Mouse (Mus musculus): ENCODE data around the gene Dgat2. TPM values are rescaled to one million over a fixed set of nuclear protein-coding genes. Genes with fewer than 3 reads are reported as not detected.

Dgat2 gene
- polyA plus RNA-seq, 1 experiment = 12.7 TPM

DNA sequence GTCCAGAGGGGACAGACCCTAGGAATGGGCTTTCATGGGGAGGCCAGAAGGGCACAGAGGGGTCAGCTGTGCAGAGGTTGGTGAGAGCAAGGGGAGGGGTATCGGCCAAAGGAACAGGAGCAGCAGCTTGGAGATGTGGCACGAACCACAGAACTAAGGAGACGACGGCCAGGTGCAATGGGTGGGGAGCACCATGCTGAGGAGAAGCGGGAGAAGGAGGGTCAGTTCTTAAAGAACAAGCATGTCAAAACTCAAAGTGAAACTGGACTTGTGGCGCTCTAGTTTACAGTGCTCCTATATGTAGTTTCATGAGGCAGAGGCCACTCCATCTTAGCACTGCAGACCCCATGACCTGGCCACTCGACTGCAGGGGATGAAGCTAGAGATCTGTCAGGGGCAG is 35.0 kb downstream of the Dgat2 start:
- DNase-seq (ENCODE audit: low read depth) = no peak
- TF ChIP-seq POLR2A (IDR thresholded peaks at IDR 0.05; ENCODE audit: borderline replicate concordance, extremely low read depth, insufficient read depth, insufficient read length, poor library complexity, severe bottlenecking) (no peak), CTCF (IDR thresholded peaks at IDR 0.05; ENCODE audit: borderline replicate concordance, extremely low read depth, insufficient read depth, insufficient read length) (no peak)

DNA sequence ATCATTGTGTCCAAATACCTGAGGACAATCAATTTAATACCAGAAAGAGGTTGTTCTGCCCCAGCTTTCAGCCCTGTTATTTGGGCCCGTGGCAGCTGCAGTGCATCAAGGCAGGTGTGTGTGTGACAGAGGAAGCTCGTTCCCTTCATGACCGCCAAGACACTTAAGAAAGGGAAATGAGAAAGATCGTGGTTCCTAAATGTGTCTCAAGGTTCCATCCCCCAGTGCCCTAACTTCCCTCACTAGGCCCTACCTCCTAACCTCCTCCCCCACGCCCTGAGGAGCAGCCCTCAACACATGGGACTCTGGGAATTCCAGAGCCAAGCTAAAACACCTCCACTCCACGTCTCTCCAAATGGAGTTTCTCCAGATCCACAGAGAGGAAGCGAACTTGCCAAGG is 35.6 kb downstream of the Dgat2 start:
- DNase-seq (ENCODE audit: low read depth) = no peak
- no peak for TF ChIP-seq POLR2A (IDR thresholded peaks at IDR 0.05; ENCODE audit: borderline replicate concordance, extremely low read depth, insufficient read depth, insufficient read length, poor library complexity, severe bottlenecking)
- no peak for TF ChIP-seq CTCF (IDR thresholded peaks at IDR 0.05; ENCODE audit: borderline replicate concordance, extremely low read depth, insufficient read depth, insufficient read length)

DNA sequence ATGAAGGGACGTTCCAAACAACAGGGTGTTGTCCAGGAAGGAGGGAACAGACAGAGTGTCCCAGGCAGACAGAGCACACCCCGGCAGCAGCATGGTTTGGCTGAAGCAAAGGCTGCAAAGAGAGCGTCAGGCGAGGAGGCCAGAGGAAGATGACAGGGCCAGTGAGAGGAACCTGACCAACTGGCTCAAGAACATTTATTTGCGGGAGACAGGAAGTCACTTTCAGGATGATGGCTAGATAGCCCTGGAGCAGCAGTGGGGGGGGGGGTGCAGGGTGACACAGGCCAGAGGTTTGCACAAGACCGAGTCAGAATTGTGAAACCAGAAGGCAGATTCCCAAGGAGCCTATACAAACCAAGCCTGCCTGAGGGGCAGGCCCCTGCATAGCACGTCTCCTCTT is 36.5 kb downstream of the Dgat2 start:
- TF ChIP-seq CTCF (IDR thresholded peaks at IDR 0.05; ENCODE audit: borderline replicate concordance, extremely low read depth, insufficient read depth, insufficient read length) = no peak
- no peak for TF ChIP-seq POLR2A (IDR thresholded peaks at IDR 0.05; ENCODE audit: borderline replicate concordance, extremely low read depth, insufficient read depth, insufficient read length, poor library complexity, severe bottlenecking)

DNA sequence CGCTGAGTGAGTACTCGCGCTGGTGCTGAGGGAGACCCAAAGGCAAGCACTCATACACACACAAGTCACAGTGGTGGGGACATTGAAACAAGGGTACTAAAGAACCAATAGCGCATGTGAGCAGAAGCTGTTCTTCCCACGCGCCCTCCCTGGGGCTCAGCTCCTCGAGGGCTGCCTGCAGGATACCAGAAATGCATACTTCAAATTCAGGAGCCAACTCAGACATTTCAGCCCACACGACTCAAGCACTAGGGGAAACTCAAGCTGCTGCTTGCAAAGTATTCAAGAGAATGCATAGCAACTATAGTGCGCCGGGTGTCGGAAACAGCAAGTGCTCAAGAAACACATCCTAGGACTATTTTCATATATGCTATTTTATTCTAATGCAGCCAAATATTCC is 37.9 kb downstream of the Dgat2 start:
- no peak for DNase-seq (ENCODE audit: low read depth)
- no peak for TF ChIP-seq POLR2A (IDR thresholded peaks at IDR 0.05; ENCODE audit: borderline replicate concordance, extremely low read depth, insufficient read depth, insufficient read length, poor library complexity, severe bottlenecking)

More for the DNA sequence above, 36.5 kb downstream of the Dgat2 start:
- DNase-seq (ENCODE audit: low read depth) = no peak

DNA sequence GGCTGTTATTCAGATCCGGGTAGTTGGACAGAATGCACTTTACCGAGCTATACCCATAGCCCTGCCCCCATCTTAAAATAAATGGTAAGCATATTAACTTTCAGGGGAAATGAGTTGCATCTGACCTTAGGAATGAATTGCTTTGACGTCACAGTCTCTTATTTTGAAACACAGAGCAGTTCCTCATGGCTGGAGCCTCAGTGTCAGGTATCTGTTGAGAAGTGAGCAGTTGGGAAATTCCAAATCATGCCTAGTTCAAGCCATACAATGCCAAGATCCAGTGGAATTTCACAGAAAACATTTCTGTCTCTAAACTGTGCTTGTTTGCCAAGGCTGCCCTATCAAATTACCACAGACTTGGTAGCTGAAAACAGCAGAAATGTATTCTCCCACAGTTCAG is 39.3 kb downstream of the Dgat2 start:
- no peak for DNase-seq (ENCODE audit: low read depth)
- TF ChIP-seq CTCF (IDR thresholded peaks at IDR 0.05; ENCODE audit: borderline replicate concordance, extremely low read depth, insufficient read depth, insufficient read length) (no peak), POLR2A (IDR thresholded peaks at IDR 0.05; ENCODE audit: borderline replicate concordance, extremely low read depth, insufficient read depth, insufficient read length, poor library complexity, severe bottlenecking) (no peak)

DNA sequence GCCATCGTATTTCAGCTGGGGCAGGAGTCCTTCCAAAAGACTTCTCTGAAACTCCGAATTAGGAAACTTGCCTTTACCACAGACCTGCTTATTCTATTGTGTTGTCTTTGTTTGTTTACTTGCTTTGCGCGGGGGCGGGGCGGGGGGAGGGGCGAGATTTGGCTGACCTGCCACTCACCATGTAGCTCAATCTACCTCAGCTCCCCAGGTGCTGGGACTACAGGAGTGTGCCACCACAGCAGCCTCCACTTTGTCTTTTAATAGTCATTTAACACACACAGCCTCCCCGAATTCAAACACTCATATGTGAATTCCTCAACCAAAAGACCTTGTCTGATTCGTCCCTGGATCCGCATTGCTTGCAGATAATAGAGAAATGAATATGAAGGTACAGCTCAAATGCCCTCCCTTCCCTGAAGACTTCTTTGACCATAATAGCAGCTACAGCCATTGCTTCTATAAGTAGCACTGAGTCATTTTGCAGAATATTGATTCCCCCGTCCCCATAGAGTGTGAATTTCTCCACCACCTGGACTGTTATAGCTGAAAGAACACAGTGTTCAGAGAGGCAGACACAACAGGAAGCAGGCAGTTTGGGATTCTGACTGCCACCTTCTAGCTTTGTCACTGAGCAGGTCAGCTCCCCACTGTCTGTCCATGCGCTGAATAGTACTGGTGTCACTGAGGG is 40.5 kb downstream of the Dgat2 start:
- TF ChIP-seq POLR2A (IDR thresholded peaks at IDR 0.05; ENCODE audit: borderline replicate concordance, extremely low read depth, insufficient read depth, insufficient read length, poor library complexity, severe bottlenecking) (no peak), CTCF (IDR thresholded peaks at IDR 0.05; ENCODE audit: borderline replicate concordance, extremely low read depth, insufficient read depth, insufficient read length) (no peak)
- no peak for DNase-seq (ENCODE audit: low read depth)

DNA sequence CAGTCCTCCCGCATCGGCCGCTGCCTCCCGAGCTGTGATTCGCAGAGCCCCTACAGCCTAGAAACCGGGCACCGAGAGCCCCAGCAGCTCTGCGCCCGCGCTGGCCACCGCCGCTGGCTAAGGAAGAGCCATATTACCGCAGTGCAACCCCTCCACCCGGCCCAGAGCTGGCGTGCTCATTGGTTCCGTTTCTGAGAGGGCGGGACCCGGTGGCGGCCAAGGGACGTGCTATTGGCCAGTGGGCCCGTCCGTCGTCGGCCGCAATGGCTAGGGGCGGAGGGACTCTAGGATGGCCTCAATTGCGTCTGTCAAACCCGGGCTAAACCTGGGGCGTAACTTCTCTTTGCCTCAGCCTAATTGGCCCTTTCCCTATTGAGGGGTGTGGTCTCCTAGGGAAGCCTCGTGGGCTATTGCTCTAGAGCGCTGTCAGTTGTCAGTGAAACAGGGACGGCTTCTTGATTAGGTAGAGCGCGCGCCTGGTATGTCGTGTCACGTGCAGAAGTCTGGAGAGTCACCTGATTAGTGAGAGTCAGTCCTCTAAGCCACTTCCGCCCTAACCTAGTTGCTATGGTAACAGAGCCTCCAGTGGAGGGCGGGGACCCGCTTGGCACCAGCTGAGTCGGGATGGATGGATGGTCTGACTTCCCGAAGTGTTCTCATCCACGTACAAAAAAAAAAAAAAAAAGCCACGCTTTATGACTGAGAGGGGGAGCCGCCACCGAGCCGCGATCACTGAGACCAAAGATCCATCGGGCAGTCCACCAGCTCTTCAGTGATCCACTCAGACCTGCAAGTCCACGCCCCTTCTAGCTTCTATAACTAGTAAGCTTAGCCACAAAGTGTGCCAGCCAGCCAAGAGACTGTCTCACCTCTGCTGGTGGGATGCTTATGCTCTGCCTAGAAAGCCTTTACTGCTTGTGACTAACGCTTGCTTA is 41.3 kb downstream of the Dgat2 start, which contains the start of gene Uvrag:
TSS of gene Uvrag (minus strand) at position 158 of the 935 bp plus-strand sequence.
- peak; percentile 100 for DNase-seq (ENCODE audit: low read depth)
- TF ChIP-seq POLR2A (IDR thresholded peaks at IDR 0.05; ENCODE audit: borderline replicate concordance, extremely low read depth, insufficient read depth, insufficient read length, poor library complexity, severe bottlenecking) (peak; percentile 57; the same call in 1 of the 2 replicates), CTCF (IDR thresholded peaks at IDR 0.05; ENCODE audit: borderline replicate concordance, extremely low read depth, insufficient read depth, insufficient read length) (no peak)

DNA sequence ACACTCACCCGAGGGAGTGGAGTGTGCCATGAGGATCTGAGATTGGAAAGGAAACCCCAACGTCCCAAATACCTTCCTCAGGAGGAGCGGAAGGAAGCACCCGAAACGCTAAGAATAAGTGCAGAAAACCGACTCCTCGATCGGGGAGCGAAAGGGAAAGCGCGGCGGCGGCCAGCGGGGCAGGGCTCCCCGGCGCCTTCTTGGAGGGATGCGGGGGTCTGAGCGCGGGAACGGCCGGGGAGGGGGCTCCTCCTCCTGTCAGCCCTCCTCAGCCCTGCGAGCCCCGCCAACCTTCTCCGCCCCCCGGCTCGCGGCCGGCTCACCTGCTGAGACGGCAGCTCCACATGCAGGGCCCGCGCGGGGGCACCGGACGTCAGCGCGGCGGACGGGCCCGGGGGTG is 42.0 kb downstream of the Dgat2 start:
- TF ChIP-seq CTCF (IDR thresholded peaks at IDR 0.05; ENCODE audit: borderline replicate concordance, extremely low read depth, insufficient read depth, insufficient read length) (no peak), POLR2A (IDR thresholded peaks at IDR 0.05; ENCODE audit: borderline replicate concordance, extremely low read depth, insufficient read depth, insufficient read length, poor library complexity, severe bottlenecking) (no peak)
- no peak for DNase-seq (ENCODE audit: low read depth)

DNA sequence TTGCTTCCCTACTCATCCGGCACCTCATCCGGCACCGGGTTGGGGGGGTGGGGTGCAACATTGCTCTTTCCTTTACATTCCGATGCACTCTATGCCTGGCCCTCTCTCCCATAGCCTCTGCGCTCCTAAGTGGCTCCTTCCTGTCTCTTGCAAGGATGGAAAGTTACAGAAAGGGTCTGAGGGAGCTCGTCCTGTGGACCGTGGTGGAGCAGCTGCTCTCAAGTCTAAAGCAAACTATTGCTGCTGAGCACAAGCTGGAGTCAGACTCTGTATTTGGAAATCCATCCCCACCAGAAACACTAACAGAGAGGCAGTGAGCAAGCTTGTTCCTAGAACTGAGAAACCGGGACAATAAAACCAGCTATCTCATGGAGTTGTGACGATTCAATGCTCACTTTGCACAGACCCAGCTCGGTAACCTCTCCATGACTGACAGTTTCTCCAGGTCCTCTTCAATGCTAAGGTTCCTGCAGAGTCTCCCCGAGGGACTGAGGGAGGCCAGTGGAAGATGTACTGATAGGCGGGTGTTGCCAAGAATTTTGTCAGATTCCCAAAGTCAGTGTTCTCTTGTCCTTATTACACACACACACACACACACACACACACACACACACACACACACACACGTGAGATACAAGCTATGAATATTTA is 42.6 kb downstream of the Dgat2 start:
- no peak for TF ChIP-seq POLR2A (IDR thresholded peaks at IDR 0.05; ENCODE audit: borderline replicate concordance, extremely low read depth, insufficient read depth, insufficient read length, poor library complexity, severe bottlenecking)
- TF ChIP-seq CTCF (IDR thresholded peaks at IDR 0.05; ENCODE audit: borderline replicate concordance, extremely low read depth, insufficient read depth, insufficient read length) = no peak
- peak; percentile 31 for DNase-seq (ENCODE audit: low read depth)

DNA sequence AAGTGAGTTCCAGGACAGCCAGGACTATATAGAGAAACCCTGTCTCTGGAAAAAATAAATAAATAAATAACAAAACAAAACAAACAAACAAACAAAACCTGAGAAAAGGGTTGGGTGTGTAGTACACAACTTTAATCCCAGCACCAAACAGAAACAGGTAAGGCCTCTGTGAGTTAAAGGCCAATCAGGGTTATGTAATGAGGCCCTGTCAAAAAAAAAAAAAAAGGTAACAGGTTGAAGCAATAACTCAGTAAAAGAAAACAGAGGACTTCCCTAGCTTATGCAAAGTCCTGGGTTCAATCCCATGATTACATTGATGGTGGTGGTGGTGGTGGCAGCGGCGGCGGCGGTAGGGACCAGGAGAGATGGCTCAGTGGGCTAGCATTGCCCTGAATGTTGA is 45.0 kb downstream of the Dgat2 start:
- TF ChIP-seq POLR2A (IDR thresholded peaks at IDR 0.05; ENCODE audit: borderline replicate concordance, extremely low read depth, insufficient read depth, insufficient read length, poor library complexity, severe bottlenecking) = no peak
- TF ChIP-seq CTCF (IDR thresholded peaks at IDR 0.05; ENCODE audit: borderline replicate concordance, extremely low read depth, insufficient read depth, insufficient read length) = no peak
- DNase-seq (ENCODE audit: low read depth) = no peak

DNA sequence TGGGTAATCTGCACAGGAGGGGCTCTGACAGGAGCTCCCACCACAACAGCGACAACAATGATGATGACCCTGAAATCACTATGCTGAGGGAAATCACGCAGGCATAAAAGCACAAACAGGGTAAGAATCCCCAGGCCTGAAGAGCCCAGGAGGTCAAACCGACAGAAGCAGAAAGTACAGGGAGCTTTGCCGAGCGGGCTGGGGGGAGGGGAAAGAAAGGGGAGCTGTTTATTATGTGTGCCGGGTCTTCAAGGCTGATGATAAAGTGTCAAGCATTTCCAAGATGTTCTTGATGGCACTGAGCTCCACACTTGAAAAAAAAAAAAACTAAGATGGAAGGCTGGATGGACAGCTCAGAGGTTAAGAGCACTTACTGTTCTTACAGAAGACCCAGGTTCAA is 45.7 kb downstream of the Dgat2 start:
- TF ChIP-seq POLR2A (IDR thresholded peaks at IDR 0.05; ENCODE audit: borderline replicate concordance, extremely low read depth, insufficient read depth, insufficient read length, poor library complexity, severe bottlenecking) (no peak), CTCF (IDR thresholded peaks at IDR 0.05; ENCODE audit: borderline replicate concordance, extremely low read depth, insufficient read depth, insufficient read length) (no peak)
- no peak for DNase-seq (ENCODE audit: low read depth)

Measured in brain, embryonic 14.5 days (tissue).